Comparison of ENCODE assay signal across 32 mouse cellular contexts in genomic region chr6:54048768-54049167, GRCm38 (mm10). TPM values are rescaled to one million over a fixed set of nuclear protein-coding genes. Genes with fewer than 3 reads are reported as not detected.
DNase-seq lines count a peak whose midpoint lies in the region; ATAC-seq and TF ChIP-seq lines count a peak whose summit lies in the region.
"Had no signal": no experiment of that assay in that cellular context is flagged by ENCODE, and none has a peak within 500 bp of the region (broad histone marks: within the 10 kb centered on the region; RNA-seq: fewer than 3 reads in every experiment).

No protein-coding gene starts in this region.

- no peak for TF ChIP-seq CTCF in intestine, postnatal 0 days (IDR thresholded peaks at IDR 0.05; ENCODE audit: low read depth)

- peak; percentile 30 for DNase-seq in heart, adult 11 months
- no peak for DNase-seq in heart, postnatal 25 days (ENCODE audit: low spot score)
- peak; percentile 12 for DNase-seq in c-Kit-positive CD71-negative TER-119-negative erythroid progenitor cells, embryonic 14.5 days (ENCODE audit: low read depth)
- no peak for DNase-seq in kidney, postnatal 14 days
- DNase-seq: adrenal gland, postnatal 25 days; cerebellum, postnatal 10 days; gastrocnemius, adult 2 months; gastrocnemius, postnatal 36 days; heart, postnatal 10 days; kidney, adult 9 months; kidney, postnatal 10 days; layer of hippocampus, adult 9-11 months; liver, embryonic 13.5 days; lung, adult 2 months; lung, postnatal 10 days; right cerebral cortex, postnatal 25 days; spleen, adult 18-20 months; thymus, adult 18-20 months; thymus, postnatal 25 days had no signal

- no peaks in the 10 kb centered on the region for H3K36me3 ChIP-seq in intestine, postnatal 0 days (ENCODE audit: control insufficient read depth, insufficient read depth)
- H3K36me3 ChIP-seq in forebrain, embryonic 16.5 days (ENCODE audit: control insufficient read depth, insufficient read depth) = no peaks in the 10 kb centered on the region
- H3K36me3 ChIP-seq: heart, embryonic 13.5 days; hindbrain, embryonic 10.5 days; limb, embryonic 12.5 days; liver, embryonic 13.5 days; midbrain, embryonic 10.5 days; midbrain, embryonic 15.5 days had no signal

- no peaks in the 10 kb centered on the region for H3K9me3 ChIP-seq in intestine, postnatal 0 days (ENCODE audit: control insufficient read depth)
- no peaks in the 10 kb centered on the region for H3K9me3 ChIP-seq in forebrain, embryonic 16.5 days (ENCODE audit: control insufficient read depth, low read length)
- H3K9me3 ChIP-seq: heart, embryonic 13.5 days; hindbrain, embryonic 10.5 days; limb, embryonic 12.5 days; liver, embryonic 13.5 days; midbrain, embryonic 10.5 days; midbrain, embryonic 15.5 days had no signal

- H3K27me3 ChIP-seq in intestine, postnatal 0 days (replicated peaks; ENCODE audit: control insufficient read depth, insufficient read depth, low read length) = no peaks in the 10 kb centered on the region
- no peaks in the 10 kb centered on the region for H3K27me3 ChIP-seq in forebrain, embryonic 16.5 days (replicated peaks; ENCODE audit: control insufficient read depth, insufficient read depth, low read length)
- H3K27me3 ChIP-seq: limb, embryonic 12.5 days; liver, embryonic 13.5 days; midbrain, embryonic 15.5 days had no signal

- intact Hi-C loops in heart, postnatal 25 days (cut with DNase I) = no loop called here

- 50% methylated on average over 6 of the region's 6 CpGs for WGBS in intestine, postnatal 0 days
- WGBS in forebrain, embryonic 16.5 days = 89% methylated on average over 6 of the region's 6 CpGs

- ATAC-seq in intestine, postnatal 0 days = peak; percentile 54
- no peak for ATAC-seq in forebrain, embryonic 16.5 days
- no peak for ATAC-seq in frontal cortex, adult (ENCODE audit: low TSS enrichment)
- ATAC-seq: hindbrain, embryonic 16.5 days; midbrain, embryonic 15.5 days had no signal

- peak overlapping the region; percentile 54 for H3K27ac ChIP-seq in intestine, postnatal 0 days (ENCODE audit: low read depth, low read length)
- no peak overlapping the region for H3K27ac ChIP-seq in forebrain, embryonic 16.5 days (ENCODE audit: low read length)
- H3K27ac ChIP-seq: gastrocnemius, adult 2 months; heart, embryonic 13.5 days; hindbrain, embryonic 10.5 days; left cerebral cortex, adult 2 months; limb, embryonic 12.5 days; liver, embryonic 13.5 days; macrophage; midbrain, embryonic 10.5 days; midbrain, embryonic 15.5 days; stomach, postnatal 0 days had no signal

- 0 out of 2 replicates have a peak, but pooled peaks cover 15% of the 10 kb centered on the region for H3K4me1 ChIP-seq in intestine, postnatal 0 days (replicated peaks; ENCODE audit: control insufficient read depth, insufficient read depth, low read length)
- H3K4me1 ChIP-seq in forebrain, embryonic 16.5 days (replicated peaks; ENCODE audit: control insufficient read depth, insufficient read depth, low read length) = peaks cover 26% of the 10 kb centered on the region
- H3K4me1 ChIP-seq: heart, embryonic 13.5 days; midbrain, embryonic 15.5 days had no signal

- H3K4me2 ChIP-seq in intestine, postnatal 0 days (replicated peaks; ENCODE audit: low read depth) = peak overlapping the region; percentile 18; the same call in 1 of the 2 replicates
- H3K4me2 ChIP-seq in forebrain, embryonic 16.5 days (ENCODE audit: low read length) = no peak overlapping the region
- H3K4me2 ChIP-seq: heart, embryonic 13.5 days; limb, embryonic 12.5 days; liver, embryonic 13.5 days; midbrain, embryonic 15.5 days had no signal

- no peak overlapping the region for H3K4me3 ChIP-seq in intestine, postnatal 0 days (ENCODE audit: low read depth, low read length)
- H3K4me3 ChIP-seq in forebrain, embryonic 16.5 days (replicated peaks; ENCODE audit: low read length) = no peak overlapping the region
- H3K4me3 ChIP-seq: erythroblast, embryonic 14.5 days; gastrocnemius, adult 2 months; heart, embryonic 13.5 days; hindbrain, embryonic 10.5 days; left cerebral cortex, adult 2 months; limb, embryonic 12.5 days; liver, embryonic 13.5 days; midbrain, embryonic 10.5 days; midbrain, embryonic 15.5 days had no signal

- no peak overlapping the region for H3K9ac ChIP-seq in intestine, postnatal 0 days (ENCODE audit: low read depth, low read length)
- H3K9ac ChIP-seq in forebrain, embryonic 16.5 days (replicated peaks; ENCODE audit: low read depth, low read length) = no peak overlapping the region
- H3K9ac ChIP-seq: heart, embryonic 13.5 days; limb, embryonic 12.5 days; liver, embryonic 13.5 days; midbrain, embryonic 15.5 days had no signal

RNA-seq across cellular contexts. Expression of gene Chn2, which starts 9.4 kb away (rescaled TPM):
- 1 to 10 TPM; 3.0 to 4.3 TPM for total RNA-seq in heart, postnatal 25 days (2021)
- 19.6 and 24.3 TPM in 2 replicates for polyA plus RNA-seq in intestine, postnatal 0 days (2015; fragmentation: Nextera tagmentation; extraction: Ambion mirVana)
- 42.0 and 45.0 TPM in 2 replicates for polyA plus RNA-seq in forebrain, embryonic 16.5 days (2015; fragmentation: Nextera tagmentation; extraction: Ambion mirVana)
- polyA plus RNA-seq: erythroblast, embryonic 14.5 days had no signal

Comparison
In these comparisons a context has a peak if more than half of its experiments do, and no peak if none do; other contexts are left out.
1. DNase-seq: peak in heart, adult 11 months (single experiment) and c-Kit-positive CD71-negative TER-119-negative erythroid progenitor cells, embryonic 14.5 days (single experiment); none in heart, postnatal 25 days (single experiment) and kidney, postnatal 14 days (single experiment).